Mouse (Mus musculus) layer of hippocampus, postnatal 25 days (tissue): ENCODE data around the gene Cox19. TPM values are rescaled to one million over a fixed set of nuclear protein-coding genes. Genes with fewer than 3 reads are reported as not detected.

Experiments
- DNase-seq, 2 experiments: peaks; one replicate each; pipeline ENCODE4 v3.0.0; 2022; ENCODE audit warnings: mixed read lengths in 2 of 2, low spot score in 1 of 2; ENCODE audit errors: extremely low spot score in 1 of 2
- total RNA-seq, 2 experiments: library from RNA; stranded (reverse); gene quantifications; 2 replicates each; pipeline ENCODE4 v1.2.3; 2021

The Cox19 gene
- total RNA-seq, 2 experiments from 2014 or later, result 66.7 to 67.9 TPM

- no peak for DNase-seq
Observed at GRCm38 (mm10) chr5:139383234-139383633, 32.0 kb upstream of the Cox19 start.

GRCm38 (mm10) chr5:139382760-139383159, 31.5 kb upstream of the Cox19 start:
- DNase-seq, result no peak

- DNase-seq, result no peak
Observed at GRCm38 (mm10) chr5:139381586-139382513, 30.6 kb upstream of the Cox19 start.

GRCm38 (mm10) chr5:139380385-139381248, 29.4 kb upstream of the Cox19 start:
- peak; percentile 67 to 72 for DNase-seq

- DNase-seq, result no peak
Observed at GRCm38 (mm10) chr5:139379771-139380384, 28.7 kb upstream of the Cox19 start.

GRCm38 (mm10) chr5:139378986-139379629, 27.9 kb upstream of the Cox19 start:
- no peak for DNase-seq

- no peak for DNase-seq
Observed at GRCm38 (mm10) chr5:139378271-139378556, 27.0 kb upstream of the Cox19 start.

- DNase-seq, result no peak
Observed at GRCm38 (mm10) chr5:139377468-139378270, 26.5 kb upstream of the Cox19 start, which contains the start of gene Gpr146. Gpr146 (plus strand) TSS chr5:139377697.

GRCm38 (mm10) chr5:139374841-139375240, 23.6 kb upstream of the Cox19 start:
- no peak for DNase-seq

GRCm38 (mm10) chr5:139373889-139374444, 22.7 kb upstream of the Cox19 start:
- no peak for DNase-seq

GRCm38 (mm10) chr5:139373126-139373525, 21.9 kb upstream of the Cox19 start:
- no peak for DNase-seq

GRCm38 (mm10) chr5:139371631-139372401, 20.6 kb upstream of the Cox19 start:
- DNase-seq, result peak; percentile 69 to 77

GRCm38 (mm10) chr5:139371118-139371517, 19.9 kb upstream of the Cox19 start:
- no peak for DNase-seq

GRCm38 (mm10) chr5:139370336-139370735, 19.1 kb upstream of the Cox19 start:
- DNase-seq, result no peak

GRCm38 (mm10) chr5:139368638-139369320, 17.6 kb upstream of the Cox19 start:
- no peak for DNase-seq

- DNase-seq, result no peak
Observed at GRCm38 (mm10) chr5:139367884-139368458, 16.8 kb upstream of the Cox19 start.

GRCm38 (mm10) chr5:139366484-139366883, 15.3 kb upstream of the Cox19 start:
- DNase-seq, result no peak

- no peak for DNase-seq
Observed at GRCm38 (mm10) chr5:139365827-139366226, 14.6 kb upstream of the Cox19 start.
